Mouse (Mus musculus) embryo, embryonic 9.5 days (tissue): ENCODE results near the gene Bdkrb2.

Experiments
- DNase-seq: peaks from one replicate; pipeline ENCODE4 v3.0.0-alpha.2; 2017; ENCODE audit errors: extremely low spot score

Gene Bdkrb2

GRCm38 (mm10) chr12:105590786-105591185 is 27.8 kb downstream of the Bdkrb2 start:
- DNase-seq, result no peak

- no peak for DNase-seq
Measured at GRCm38 (mm10) chr12:105592361-105592761, 29.3 kb downstream of the Bdkrb2 start.

- DNase-seq, result no peak
Measured at GRCm38 (mm10) chr12:105593471-105593870, 30.4 kb downstream of the Bdkrb2 start.

DNA sequence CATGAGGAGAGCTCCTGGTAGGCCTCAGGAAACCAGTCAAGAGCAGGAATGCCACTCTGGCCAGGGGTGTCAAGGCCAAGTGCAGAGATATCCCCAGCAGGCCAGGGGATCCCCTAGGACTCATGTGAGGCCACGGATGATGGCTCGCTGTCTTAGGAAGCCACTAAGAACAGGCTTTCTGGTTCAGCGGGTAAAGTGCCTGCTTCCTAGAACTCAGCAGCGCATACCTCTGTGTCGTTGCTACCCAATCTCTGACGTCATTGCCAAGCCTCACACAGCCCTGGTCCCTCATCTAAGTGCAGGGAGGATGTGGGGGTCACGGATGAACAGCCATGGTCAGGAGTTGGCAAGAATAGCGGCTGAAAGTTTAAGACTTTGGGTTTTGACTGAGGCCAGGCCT is 34.1 kb downstream of the Bdkrb2 start:
- DNase-seq, result no peak

GRCm38 (mm10) chr12:105598503-105598902 is 35.5 kb downstream of the Bdkrb2 start:
- no peak for DNase-seq

GRCm38 (mm10) chr12:105599098-105599497 is 36.1 kb downstream of the Bdkrb2 start:
- no peak for DNase-seq

- DNase-seq, result no peak
Measured at GRCm38 (mm10) chr12:105601586-105601985, 38.6 kb downstream of the Bdkrb2 start.

DNA sequence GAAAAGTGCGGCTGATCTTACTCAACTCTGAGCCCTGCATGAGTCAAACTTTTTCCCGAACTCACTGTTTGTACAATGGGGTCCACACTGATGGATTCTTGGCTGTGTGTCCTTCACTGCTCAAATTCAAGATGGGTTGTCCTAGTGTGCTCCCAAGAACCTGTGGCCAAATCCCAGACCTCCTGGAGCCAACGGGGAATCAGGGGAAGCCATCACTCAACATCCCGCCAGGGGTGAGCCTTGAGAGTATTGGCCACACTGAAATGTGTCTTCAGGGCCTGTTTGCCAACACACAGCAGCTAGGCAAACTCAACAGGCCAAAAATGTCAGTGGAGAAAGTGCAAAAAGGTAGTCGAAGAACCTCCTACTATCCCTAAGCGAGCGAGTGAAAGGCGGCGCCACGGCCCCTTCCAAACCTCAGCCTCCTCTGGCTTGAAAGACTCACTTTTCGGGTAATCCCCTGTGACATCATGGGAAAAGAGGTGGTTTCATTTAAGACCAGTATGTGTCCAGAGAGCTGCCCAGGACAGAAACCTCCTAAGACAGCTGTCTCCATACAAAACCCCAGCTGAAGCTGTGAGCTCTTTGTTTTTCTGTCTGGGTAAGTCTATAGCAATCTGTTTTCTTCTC is 39.7 kb downstream of the Bdkrb2 start, which contains the start of gene Bdkrb1:
TSS of gene Bdkrb1 (plus strand) at position 505 of the 630 bp plus-strand sequence.
- DNase-seq, result no peak

DNA sequence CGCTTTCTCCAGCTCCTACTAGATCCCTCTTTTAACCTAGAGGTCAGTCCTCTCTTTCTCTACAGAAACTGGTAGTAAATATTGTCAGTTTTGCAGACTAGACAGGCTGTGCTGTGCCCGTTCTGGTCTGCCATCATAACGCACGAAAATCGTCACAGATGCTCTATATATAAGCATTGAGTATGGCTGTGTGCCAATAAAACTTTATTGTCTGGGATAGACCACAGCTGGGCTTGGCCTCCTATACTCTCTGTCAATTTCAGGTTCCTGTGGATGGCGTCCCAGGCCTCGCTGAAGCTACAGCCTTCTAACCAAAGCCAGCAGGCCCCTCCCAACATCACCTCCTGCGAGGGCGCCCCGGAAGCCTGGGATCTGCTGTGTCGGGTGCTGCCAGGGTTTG is 40.9 kb downstream of the Bdkrb2 start:
- DNase-seq, result no peak

- peak; percentile 48 for DNase-seq
Measured at GRCm38 (mm10) chr12:105605212-105605611, 42.2 kb downstream of the Bdkrb2 start.

DNA sequence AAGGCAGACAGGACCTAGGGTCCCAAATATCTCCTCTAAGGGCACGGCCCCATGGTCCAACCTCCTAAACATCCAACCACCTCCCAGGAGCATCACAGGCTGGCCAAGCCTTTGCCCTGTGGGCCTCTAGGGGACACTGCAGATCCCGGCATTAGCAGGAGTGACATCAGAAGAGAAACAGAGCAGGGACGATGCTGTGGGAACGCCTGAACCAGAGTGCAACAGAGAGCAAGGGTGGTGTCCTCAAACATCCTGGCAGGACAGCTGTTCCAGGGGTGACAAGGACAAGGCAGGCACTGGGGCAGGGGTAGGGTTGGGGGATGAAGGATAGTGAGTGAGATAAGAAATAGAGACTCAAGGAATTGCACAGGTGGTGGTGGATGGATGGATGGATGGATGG is 43.9 kb downstream of the Bdkrb2 start:
- no peak for DNase-seq

- no peak for DNase-seq
Measured at GRCm38 (mm10) chr12:105611045-105611444, 48.0 kb downstream of the Bdkrb2 start.

- DNase-seq, result peak; percentile 75
Measured at GRCm38 (mm10) chr12:105611748-105612147, 48.7 kb downstream of the Bdkrb2 start.

DNA sequence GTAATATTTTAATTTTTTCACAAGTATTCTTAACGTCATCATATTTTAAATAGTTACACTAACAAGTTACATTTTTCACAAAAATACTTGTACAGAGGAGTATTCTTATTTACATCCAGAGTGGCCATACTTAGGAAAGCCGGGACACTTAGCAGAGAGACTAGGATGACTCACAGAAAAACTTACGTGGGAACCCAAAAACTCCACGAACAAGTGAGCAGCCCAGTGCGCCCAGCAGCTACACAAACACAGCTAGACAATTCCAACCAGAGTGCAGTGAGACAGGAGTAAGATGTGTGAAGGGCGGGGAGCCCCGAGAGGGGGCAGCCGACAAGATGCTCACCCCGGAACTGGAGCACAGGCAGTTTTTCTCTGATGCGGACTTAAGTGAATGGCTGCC is 50.5 kb downstream of the Bdkrb2 start:
- DNase-seq, result no peak

DNA sequence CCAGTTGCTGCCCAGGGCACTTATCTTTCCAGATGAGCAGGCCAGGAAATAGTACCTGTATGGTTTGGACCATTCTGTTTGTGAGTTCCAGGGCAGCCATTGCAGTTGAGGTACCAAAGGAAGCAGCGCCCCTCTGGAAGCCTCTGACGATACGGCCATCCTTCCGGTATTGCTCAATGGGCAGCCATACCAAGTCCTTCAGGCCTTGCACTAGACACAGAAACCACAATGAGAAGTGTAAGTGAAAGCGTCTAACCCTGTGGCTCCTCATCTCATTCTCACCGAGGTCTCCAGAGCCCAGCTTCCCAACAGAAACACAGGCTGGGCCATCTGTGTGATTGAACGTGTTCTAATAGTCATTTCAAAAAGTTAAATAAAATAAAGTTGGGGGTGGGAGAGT is 59.0 kb downstream of the Bdkrb2 start:
- no peak for DNase-seq

GRCm38 (mm10) chr12:105622981-105623539 is 60.0 kb downstream of the Bdkrb2 start:
- no peak for DNase-seq

DNA sequence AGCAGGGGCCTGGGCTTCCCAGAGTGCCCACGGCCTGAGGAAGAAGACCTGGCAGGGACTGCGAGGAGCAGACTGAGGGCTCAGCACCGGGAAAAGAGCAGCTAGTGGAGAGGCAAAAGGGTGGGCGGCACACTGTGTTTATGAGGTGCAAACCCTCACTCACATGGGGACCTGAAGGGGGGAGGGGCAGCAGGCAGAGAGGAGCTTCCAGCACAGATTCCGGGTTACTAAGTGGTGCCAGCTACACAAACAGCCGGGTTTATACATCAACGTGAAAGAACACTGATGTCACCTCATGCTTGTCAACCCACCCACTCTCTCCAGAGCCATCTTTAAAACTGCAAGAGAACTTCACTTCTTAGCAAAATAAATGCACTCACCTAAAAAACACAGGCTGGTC is 62.8 kb downstream of the Bdkrb2 start:
- DNase-seq, result no peak

DNA sequence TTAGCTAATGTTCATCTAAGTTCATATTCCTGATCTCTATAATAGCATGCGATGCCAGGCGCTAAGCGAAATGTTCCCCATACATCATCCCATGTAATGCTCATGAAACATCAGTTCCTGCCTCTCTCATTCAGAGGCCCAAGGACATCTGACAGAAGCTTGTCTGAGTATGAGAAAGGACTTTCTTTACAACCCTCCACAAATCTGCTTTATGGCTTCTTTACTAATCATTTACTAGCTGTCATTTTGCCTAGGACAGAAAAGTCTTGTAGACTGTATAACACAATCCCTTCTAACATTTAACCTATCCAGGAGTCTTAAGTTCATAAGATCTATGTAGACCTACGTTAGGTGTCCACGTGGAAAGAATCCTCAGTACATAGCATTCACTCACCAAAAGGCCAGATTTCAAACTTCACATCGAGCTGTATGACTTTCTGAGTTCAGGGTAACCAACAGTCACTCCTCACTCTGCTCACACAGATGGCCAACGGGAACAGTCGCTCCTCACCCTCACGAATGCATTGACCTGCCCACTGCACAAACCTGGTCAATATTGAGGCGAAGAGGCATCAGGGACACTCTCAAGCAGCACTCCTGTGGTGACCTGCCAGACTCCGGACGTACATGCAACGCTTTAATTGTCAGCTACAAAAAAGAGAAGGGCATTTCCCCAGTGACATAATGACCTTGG is 71.5 kb downstream of the Bdkrb2 start:
- DNase-seq, result no peak

DNA sequence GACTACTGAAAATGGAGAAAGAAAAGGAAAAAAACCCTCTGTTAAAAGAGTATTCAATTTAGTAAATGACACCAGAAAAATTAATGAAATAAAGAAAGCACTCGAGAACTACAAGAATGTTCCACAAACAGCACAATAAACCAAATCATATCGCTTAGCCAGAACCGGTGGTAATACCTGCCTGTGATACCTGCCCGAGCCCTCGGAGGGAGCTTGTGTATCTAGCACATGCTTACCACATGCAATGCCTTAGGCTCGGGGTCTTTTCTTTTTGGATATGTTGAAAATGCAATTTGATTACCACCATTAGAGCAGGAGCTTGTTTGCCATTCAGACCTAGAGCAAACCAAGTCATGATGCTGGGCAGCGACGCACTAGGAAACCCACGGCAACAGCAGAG is 73.5 kb downstream of the Bdkrb2 start:
- DNase-seq, result no peak

- DNase-seq, result no peak
Measured at GRCm38 (mm10) chr12:105637554-105637953, 74.5 kb downstream of the Bdkrb2 start.

GRCm38 (mm10) chr12:105642770-105643321 is 79.8 kb downstream of the Bdkrb2 start:
- no peak for DNase-seq
